Mouse (Mus musculus): ENCODE data around the gene Pcif1. TPM values are rescaled to one million over a fixed set of nuclear protein-coding genes. Genes with fewer than 3 reads are reported as not detected.
"Not testable (repeated sequence)": the region's sequence is repeated elsewhere in the genome, so short reads cannot be mapped to it uniquely, and the experiment has no call there.

Gene Pcif1
- polyA plus RNA-seq, 1 experiment from 2014 or later, result 84.6 TPM

DNA sequence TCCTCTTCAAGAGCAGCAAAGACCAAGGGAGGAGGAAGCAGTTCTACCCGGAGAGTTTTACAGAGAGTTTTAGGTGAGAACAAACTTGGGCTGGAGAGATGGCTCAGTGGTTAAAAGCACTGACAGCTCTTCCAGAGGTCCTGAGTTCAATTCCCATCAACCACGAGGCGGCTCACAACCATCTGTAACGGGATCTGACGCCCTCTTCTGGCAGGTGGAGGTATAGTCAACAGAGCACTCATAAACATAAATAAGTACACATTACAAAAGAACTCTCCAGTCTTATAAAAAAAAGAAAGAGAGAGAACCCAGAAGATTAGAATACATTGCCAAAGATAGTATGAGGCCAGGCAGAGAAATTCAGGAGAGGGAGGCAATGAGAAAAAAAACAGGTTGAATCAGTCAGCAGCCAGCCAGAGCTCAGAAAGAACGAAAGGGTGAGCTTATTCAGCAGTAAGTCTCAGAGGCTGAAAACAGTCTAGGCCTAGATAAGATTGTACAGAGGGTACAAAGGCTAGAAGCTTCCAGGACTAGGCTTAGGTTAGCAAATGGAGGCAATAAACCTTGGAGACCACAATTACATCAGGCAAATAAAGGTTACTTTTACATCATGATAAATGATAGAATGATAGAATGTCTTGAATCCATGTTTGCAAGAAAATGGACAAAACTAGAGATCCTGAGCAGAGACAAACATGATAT lies 7.4 kb upstream of the Pcif1 start:
- Histone ChIP-seq H3K4me1 (peaks cover 13% of the 10 kb centered on the region), H3K4me3 (no peak overlapping the region), H3K27ac (no peak overlapping the region), H3K27me3 (ENCODE audit: poor library complexity, severe bottlenecking) (no peaks in the 10 kb centered on the region), H3K9me3 (peaks cover 8% of the 10 kb centered on the region; the same call in 1 of the 2 replicates), H3K36me3 (replicated peaks) (no peaks in the 10 kb centered on the region)
- no peak for DNase-seq (ENCODE audit: extremely low spot score, low spot score)
- WGBS, result 59% methylated on average over 6 of the region's 6 CpGs

DNA sequence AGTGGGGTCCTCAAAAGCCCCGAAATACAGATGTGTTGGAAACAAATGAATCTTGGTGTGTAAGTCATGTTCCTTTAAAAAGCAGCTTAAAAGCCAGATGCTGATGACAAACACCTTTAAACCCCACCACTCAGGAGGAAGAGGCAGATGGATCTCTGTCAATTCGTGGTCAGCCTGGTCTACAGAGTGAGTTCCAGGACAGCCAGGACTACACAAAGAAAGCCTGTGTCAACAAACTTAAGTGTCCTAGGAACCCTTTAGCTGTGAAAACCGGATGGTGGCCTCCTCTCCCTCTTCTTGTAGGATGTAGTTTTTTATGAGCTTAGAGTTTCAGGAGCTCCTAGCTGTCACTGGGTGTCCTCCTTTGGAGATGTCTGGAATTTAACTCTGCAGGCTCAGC lies 5.5 kb upstream of the Pcif1 start:
- DNase-seq (ENCODE audit: extremely low spot score, low spot score), result no peak
- H3K4me3 ChIP-seq, result no peak overlapping the region
- peaks cover 26% of the 10 kb centered on the region for H3K4me1 ChIP-seq
- no peak overlapping the region for H3K27ac ChIP-seq
- H3K36me3 ChIP-seq (replicated peaks), result peaks cover 9% of the 10 kb centered on the region
- 77% methylated on average over 3 of the region's 3 CpGs for WGBS
- H3K27me3 ChIP-seq (ENCODE audit: poor library complexity, severe bottlenecking), result no peaks in the 10 kb centered on the region
- no peaks in the 10 kb centered on the region for H3K9me3 ChIP-seq

DNA sequence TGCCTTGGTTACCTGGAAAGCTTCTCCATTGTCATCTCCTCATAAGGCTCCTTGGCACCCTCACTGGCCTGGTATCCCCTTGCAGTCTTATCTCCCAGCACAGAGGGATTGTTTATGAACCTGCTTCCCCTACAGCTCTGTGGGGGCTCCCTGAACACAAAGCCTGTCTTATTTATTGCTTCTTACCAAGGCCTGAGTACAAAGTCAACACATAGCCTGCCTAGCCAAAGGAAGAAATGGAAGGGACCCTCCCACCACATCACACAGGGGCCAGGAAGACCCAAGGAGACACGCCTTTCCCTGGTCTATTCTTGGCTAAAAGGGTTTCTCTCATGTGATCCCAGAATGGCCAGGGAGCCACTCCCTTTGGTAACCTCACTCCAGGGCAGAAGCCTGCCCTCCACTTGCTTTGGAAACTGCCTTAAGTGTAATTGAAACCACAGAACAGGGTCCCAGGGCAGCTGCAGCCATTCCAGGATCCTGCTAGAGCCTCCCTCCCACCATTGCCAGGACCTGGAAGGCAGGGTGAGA lies 4.8 kb upstream of the Pcif1 start:
- WGBS, result 44% methylated on average over 1 of the region's 1 CpGs
- Histone ChIP-seq H3K9me3 (no peaks in the 10 kb centered on the region), H3K27me3 (ENCODE audit: poor library complexity, severe bottlenecking) (no peaks in the 10 kb centered on the region), H3K4me1 (peaks cover 32% of the 10 kb centered on the region), H3K27ac (peak overlapping the region; percentile 40; the same call in 1 of the 2 replicates), H3K36me3 (replicated peaks) (peaks cover 9% of the 10 kb centered on the region), H3K4me3 (no peak overlapping the region)
- no peak for DNase-seq (ENCODE audit: extremely low spot score, low spot score)

DNA sequence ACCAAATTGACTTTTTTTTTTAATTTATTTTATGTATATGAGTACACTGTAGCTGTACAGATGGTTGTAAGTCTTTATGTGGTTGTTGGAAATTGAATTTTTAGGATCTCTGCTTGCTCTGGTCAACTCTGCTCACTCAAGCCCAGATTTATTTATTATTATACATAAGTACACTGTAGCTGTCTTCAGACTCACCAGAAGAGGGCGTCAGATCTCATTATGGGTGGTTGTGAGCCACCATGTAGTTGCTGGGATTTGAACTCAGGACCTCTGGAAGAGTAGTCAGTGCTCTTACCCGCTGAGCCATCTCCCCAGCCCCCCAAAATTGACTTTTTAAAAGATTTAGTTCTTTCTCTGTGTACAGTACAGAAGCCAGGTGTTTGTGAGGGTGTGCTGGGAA lies 3.5 kb upstream of the Pcif1 start:
- not testable (repeated sequence) for H3K27ac ChIP-seq; H3K36me3 ChIP-seq (replicated peaks); H3K27me3 ChIP-seq (ENCODE audit: poor library complexity, severe bottlenecking); DNase-seq (ENCODE audit: extremely low spot score, low spot score); H3K4me3 ChIP-seq; H3K9me3 ChIP-seq
- 52% methylated on average over 2 of the region's 2 CpGs for WGBS
- peaks cover 39% of the 10 kb centered on the region for H3K4me1 ChIP-seq

DNA sequence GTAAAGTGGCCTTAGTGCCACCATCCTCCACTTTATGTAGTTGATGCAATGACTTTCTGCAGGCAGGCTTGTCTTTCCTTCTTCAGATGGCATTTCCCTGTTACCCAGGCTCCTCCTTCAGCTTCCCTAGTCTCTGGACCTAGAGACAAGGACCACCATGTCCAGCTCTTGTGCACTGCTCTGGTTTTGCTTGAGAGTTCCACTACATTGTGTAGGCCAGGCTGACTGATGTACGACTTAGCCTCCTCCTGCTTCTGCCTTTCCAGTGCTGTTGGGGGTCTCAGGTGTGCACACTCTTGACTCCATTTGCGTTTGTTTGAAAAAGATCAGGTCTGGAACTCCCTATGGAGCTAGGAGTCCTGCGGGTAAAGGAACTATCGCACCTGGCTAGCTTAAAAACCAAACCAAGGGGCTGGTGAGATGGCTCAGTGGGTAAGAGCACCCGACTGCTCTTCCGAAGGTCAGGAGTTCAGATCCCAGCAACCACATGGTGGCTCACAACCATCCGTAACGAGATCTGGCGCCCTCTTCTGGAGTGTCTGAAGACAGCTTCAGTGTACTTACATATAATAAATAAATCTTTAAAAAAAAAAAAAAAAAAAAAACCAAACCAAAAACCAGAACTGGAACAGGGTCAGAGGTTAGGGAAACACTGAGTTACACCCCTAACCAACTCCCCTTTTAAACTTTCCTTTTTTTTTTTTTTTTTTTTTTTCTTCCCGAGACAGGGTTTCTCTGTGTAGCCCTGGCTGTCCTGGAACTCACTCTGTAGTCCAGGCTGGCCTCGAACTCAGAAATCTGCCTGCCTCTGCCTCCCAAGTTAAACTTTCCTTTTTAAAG lies 1.5 kb upstream of the Pcif1 start:
- Histone ChIP-seq H3K4me1 (peaks cover 47% of the 10 kb centered on the region), H3K4me3 (peak overlapping the region; percentile 94)
- not testable (repeated sequence) for H3K36me3 ChIP-seq (replicated peaks); DNase-seq (ENCODE audit: extremely low spot score, low spot score); H3K9me3 ChIP-seq; H3K27ac ChIP-seq; H3K27me3 ChIP-seq (ENCODE audit: poor library complexity, severe bottlenecking)
- WGBS, result 73% methylated on average over 11 of the region's 11 CpGs

DNA sequence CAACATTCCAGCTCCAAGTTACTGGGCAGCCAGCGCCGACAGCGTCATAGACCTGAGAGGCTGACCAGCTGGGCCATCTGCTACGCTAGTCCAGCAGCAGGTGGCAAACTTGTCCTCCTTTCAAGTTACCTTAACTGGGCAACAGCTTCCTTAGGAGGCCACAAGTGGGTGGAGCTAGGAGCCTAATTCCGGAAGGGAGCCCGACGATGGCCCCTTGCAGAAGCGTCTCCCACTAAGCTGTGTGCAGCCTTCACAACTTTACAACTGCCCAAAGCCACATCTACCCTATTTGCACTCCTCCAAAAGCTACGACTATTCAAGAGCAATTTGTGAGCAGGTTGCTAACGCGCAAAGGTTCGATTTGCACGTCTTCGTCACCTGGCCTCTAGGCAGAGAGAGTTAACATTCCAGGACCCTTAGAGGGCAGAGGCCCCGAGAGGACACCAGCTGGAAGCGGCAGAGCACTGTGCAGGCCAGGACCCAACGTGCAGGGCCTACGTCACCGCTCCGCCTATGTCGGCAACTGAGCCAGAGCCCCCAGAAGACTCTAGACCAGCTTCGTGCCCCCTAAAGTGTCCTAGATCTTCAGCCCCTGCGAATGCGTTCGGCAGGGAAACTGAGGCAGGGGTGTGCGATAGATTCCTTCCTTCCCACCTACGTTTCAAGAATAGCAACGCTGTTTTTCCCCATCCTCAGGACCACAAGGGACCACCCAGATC lies 436 bp upstream of the Pcif1 start:
- WGBS, result 5% methylated on average over 28 of the region's 28 CpGs
- DNase-seq (ENCODE audit: extremely low spot score, low spot score), result peak; percentile 61
- no peaks in the 10 kb centered on the region for H3K27me3 ChIP-seq (ENCODE audit: poor library complexity, severe bottlenecking)
- H3K27ac ChIP-seq, result peak overlapping the region; percentile 100
- peak overlapping the region; percentile 94 for H3K4me3 ChIP-seq
- H3K9me3 ChIP-seq, result no peaks in the 10 kb centered on the region
- peaks cover 20% of the 10 kb centered on the region for H3K36me3 ChIP-seq (replicated peaks)
- peaks cover 54% of the 10 kb centered on the region for H3K4me1 ChIP-seq

DNA sequence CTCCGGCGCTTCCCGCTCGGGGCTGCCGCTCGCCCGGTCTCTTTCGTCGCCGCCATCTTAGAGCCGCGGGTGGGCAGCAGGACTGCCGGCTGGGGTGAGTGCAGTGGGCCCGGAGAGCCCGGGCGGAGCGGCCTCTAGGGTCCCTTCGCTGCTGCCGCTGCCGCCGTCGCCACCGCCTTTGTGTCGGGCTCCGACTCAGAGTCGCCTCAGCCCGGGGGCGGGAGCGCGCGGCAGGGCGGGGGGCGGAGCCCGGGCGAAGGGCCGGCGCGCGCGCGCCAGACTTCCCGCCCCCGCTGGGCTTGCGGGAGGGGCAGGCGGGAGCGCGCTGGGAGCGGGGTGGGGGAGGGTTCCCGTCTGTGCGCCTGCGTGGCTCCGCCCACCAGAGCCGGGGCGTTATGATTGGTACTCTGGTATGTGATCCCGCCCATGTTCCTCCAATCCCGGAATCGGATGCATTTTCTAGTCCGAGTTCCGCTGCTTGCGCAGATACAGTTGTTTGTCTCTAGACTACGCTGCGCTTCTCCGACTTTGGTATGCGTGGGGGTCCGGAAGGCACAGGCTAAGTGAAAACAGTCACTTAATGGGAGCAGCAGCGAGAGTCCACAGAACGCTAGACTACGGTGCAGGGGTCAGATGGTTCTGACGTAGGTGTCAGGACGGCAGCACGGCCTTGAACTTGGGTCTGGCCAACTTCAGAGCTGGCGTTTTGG lies 619 bp downstream of the Pcif1 start:
- H3K4me1 ChIP-seq, result peaks cover 44% of the 10 kb centered on the region
- peak; percentile 96 for DNase-seq (ENCODE audit: extremely low spot score, low spot score)
- H3K27ac ChIP-seq, result peak overlapping the region; percentile 100
- WGBS, result under 1% methylated on average over 72 of the region's 72 CpGs
- peaks cover 31% of the 10 kb centered on the region for H3K36me3 ChIP-seq (replicated peaks)
- peak overlapping the region; percentile 94 for H3K4me3 ChIP-seq
- no peaks in the 10 kb centered on the region for H3K27me3 ChIP-seq (ENCODE audit: poor library complexity, severe bottlenecking)
- H3K9me3 ChIP-seq, result no peaks in the 10 kb centered on the region

DNA sequence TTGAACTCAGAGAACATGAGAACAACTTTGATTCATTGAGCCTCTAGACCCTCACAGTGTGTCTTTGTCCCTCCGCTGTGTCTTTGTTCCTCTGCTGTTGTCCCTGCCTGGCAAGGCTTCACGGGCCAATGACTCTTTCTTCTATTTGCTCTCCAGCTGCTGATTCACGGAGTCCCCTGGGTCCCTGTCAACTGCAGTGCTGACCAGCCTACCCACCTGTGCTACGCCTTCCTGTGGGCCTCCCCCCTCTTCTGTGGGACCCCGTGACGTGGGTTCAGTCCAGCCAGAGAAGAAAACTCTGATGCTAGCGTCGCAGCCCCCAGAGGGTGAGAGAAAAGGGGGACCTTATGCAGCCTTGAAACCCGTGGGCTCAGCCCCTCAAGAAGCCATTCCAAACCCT lies 3.5 kb downstream of the Pcif1 start:
- Histone ChIP-seq H3K27ac (peak overlapping the region; percentile 76), H3K9me3 (no peaks in the 10 kb centered on the region), H3K4me3 (no peak overlapping the region; the same call in 1 of the 2 replicates), H3K36me3 (replicated peaks) (peaks cover 53% of the 10 kb centered on the region), H3K4me1 (peaks cover 34% of the 10 kb centered on the region), H3K27me3 (ENCODE audit: poor library complexity, severe bottlenecking) (no peaks in the 10 kb centered on the region)
- WGBS, result 58% methylated on average over 9 of the region's 9 CpGs
- DNase-seq (ENCODE audit: extremely low spot score, low spot score), result peak; percentile 42

DNA sequence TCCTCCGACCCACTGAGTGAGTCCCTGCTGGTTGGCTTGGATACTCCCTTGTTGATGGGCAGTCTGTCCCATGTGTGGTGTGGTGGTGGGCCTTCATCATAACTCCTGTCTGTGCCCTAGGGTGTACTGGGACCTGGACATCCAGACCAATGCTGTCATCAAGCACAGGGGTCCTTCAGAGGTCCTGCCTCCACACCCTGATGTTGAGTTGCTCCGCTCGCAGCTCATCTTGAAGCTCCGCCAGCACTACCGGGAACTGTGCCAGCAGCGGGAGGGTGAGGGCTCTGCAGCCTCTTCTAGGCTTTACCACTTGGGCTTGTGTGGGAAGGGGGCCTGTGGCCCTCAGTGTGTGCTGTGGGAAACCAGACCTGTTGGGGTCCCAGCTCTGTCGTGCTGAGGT lies 6.7 kb downstream of the Pcif1 start:
- Histone ChIP-seq H3K36me3 (replicated peaks) (peaks cover 83% of the 10 kb centered on the region), H3K27me3 (ENCODE audit: poor library complexity, severe bottlenecking) (no peaks in the 10 kb centered on the region), H3K4me1 (peaks cover 14% of the 10 kb centered on the region), H3K9me3 (no peaks in the 10 kb centered on the region), H3K27ac (no peak overlapping the region), H3K4me3 (no peak overlapping the region)
- WGBS, result 86% methylated on average over 7 of the region's 7 CpGs
- no peak for DNase-seq (ENCODE audit: extremely low spot score, low spot score)

DNA sequence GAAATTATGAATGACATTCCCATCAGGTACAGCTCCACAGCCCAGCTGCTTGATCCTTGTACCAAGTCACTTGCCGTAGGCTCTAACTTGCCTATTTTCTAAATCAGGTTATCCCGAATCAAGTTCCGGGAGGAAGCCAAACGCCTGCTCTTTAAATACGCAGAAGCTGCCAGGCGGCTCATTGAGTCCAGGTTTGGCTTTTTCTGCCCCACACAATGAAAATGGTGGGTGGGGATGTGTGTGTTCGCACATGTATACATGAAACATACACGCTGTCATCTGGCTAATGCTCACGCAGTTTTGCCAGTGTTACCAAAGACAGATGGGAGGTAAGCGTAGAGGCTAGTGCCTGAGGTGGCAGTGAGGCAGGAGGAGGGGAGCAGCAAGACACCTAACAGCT lies 7.5 kb downstream of the Pcif1 start:
- Histone ChIP-seq H3K36me3 (replicated peaks) (peaks cover 91% of the 10 kb centered on the region), H3K27ac (no peak overlapping the region)
- DNase-seq (ENCODE audit: extremely low spot score, low spot score), result no peak

DNA sequence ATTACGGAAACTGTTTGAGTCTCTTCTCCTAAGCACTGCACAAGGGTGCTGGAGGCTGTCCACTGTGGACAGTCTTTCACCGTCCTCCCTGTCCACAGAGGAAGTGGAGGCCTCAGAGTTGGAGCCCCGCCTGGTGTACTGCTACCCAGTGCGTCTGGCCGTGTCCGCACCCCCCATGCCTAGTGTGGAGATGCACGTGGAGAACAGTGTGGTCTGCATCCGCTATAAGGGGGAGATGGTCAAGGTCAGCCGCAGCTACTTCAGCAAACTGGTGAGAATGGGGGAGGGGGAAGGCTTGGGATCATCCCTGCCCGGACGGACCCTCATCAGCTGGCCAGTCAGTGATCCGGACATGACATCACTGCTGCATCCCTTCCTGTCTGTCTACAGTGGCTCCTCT lies 9.9 kb downstream of the Pcif1 start:
- DNase-seq (ENCODE audit: extremely low spot score, low spot score), result no peak
- no peaks in the 10 kb centered on the region for H3K4me1 ChIP-seq
- H3K27me3 ChIP-seq (ENCODE audit: poor library complexity, severe bottlenecking), result no peaks in the 10 kb centered on the region
- H3K9me3 ChIP-seq, result no peaks in the 10 kb centered on the region
- WGBS, result 92% methylated on average over 12 of the region's 12 CpGs
- H3K27ac ChIP-seq, result no peak overlapping the region
- no peak overlapping the region for H3K4me3 ChIP-seq
- peaks cover 100% of the 10 kb centered on the region for H3K36me3 ChIP-seq (replicated peaks)

More for the DNA sequence above, 7.5 kb downstream of the Pcif1 start:
- 96% methylated on average over 10 of the region's 10 CpGs for WGBS
- H3K4me3 ChIP-seq, result no peak overlapping the region
- H3K9me3 ChIP-seq, result no peaks in the 10 kb centered on the region
- H3K27me3 ChIP-seq (ENCODE audit: poor library complexity, severe bottlenecking), result no peaks in the 10 kb centered on the region
- peaks cover 10% of the 10 kb centered on the region for H3K4me1 ChIP-seq

DNA sequence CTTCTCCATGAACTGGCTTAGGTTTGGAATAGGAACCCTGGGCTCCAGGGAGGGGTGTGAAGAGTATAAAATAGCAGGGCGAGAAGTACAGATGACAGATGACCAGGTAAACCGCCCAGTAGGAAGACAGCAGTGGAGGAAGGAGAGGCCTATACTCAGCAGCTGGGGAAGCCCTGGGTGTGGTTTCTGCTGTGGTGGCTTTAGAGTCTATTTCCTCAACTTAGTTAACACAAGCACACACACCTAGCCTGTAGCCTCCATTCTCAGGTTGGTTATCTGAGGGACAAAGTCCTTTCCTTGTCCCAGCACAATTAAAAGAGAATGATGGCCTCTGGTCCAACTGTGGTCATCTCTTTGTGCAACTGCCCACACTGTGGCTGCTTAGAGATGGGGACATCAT lies 10.9 kb downstream of the Pcif1 start:
- no peak for DNase-seq (ENCODE audit: extremely low spot score, low spot score)
- H3K27me3 ChIP-seq (ENCODE audit: poor library complexity, severe bottlenecking), result no peaks in the 10 kb centered on the region

More for the DNA sequence above, 10.9 kb downstream of the Pcif1 start:
- no peak overlapping the region for H3K4me3 ChIP-seq
- H3K4me1 ChIP-seq, result no peaks in the 10 kb centered on the region
- H3K9me3 ChIP-seq, result no peaks in the 10 kb centered on the region
- 84% methylated on average over 2 of the region's 2 CpGs for WGBS
- no peak overlapping the region for H3K27ac ChIP-seq
- peaks cover 100% of the 10 kb centered on the region for H3K36me3 ChIP-seq (replicated peaks)
